Mouse (Mus musculus): ENCODE data around the gene 2410002F23Rik. TPM values are rescaled to one million over a fixed set of nuclear protein-coding genes. Genes with fewer than 3 reads are reported as not detected.
"Not testable (repeated sequence)": the region's sequence is repeated elsewhere in the genome, so short reads cannot be mapped to it uniquely, and the experiment has no call there.

The 2410002F23Rik gene
- 10 to 100 TPM; 82.0 to 92.1 TPM for total RNA-seq (2021)

- DNase-seq: peak; percentile 90 to 92
Measured at GRCm38 (mm10) chr7:44246055-44246983, at the start of gene 2410002F23Rik, which contains the start of gene 1700028J19Rik. Gene 2410002F23Rik (plus strand): TSS chr7:44246722. Gene 1700028J19Rik (minus strand): TSS chr7:44246695.

GRCm38 (mm10) chr7:44197891-44198290 lies 48.6 kb upstream of the 2410002F23Rik start, which contains the start of gene Klk1b3:
Gene Klk1b3 (plus strand): TSS chr7:44198191.
- DNase-seq: no peak

- not testable (repeated sequence) for DNase-seq
Measured at GRCm38 (mm10) chr7:44207135-44207534, 39.4 kb upstream of the 2410002F23Rik start, which contains the start of gene Klk1b4. Gene Klk1b4 (plus strand): TSS chr7:44207435.

- no peak for DNase-seq
Measured at GRCm38 (mm10) chr7:44208307-44208706, 38.2 kb upstream of the 2410002F23Rik start.

- no peak for DNase-seq
Measured at GRCm38 (mm10) chr7:44215645-44216044, 30.9 kb upstream of the 2410002F23Rik start, which contains the start of gene Klk1b5. Gene Klk1b5 (plus strand): TSS chr7:44215945.

- not testable (repeated sequence) for DNase-seq
Measured at GRCm38 (mm10) chr7:44221601-44222000, 24.9 kb upstream of the 2410002F23Rik start.

GRCm38 (mm10) chr7:44222335-44222734 lies 24.2 kb upstream of the 2410002F23Rik start:
- DNase-seq: not testable (repeated sequence)

GRCm38 (mm10) chr7:44225076-44225475 lies 21.4 kb upstream of the 2410002F23Rik start, which contains the start of gene Klk1:
Gene Klk1 (plus strand): TSS chr7:44225360.
- no peak for DNase-seq

GRCm38 (mm10) chr7:44235909-44236308 lies 10.6 kb upstream of the 2410002F23Rik start, which contains the start of gene Gm36864:
Gene Gm36864 (plus strand): TSS chr7:44236177.
- DNase-seq: no peak

GRCm38 (mm10) chr7:44239913-44240312 lies 6.6 kb upstream of the 2410002F23Rik start:
- no peak for DNase-seq

GRCm38 (mm10) chr7:44240712-44241111 lies 5.8 kb upstream of the 2410002F23Rik start:
- no peak for DNase-seq

GRCm38 (mm10) chr7:44241163-44241562 lies 5.4 kb upstream of the 2410002F23Rik start:
- no peak for DNase-seq

- DNase-seq: no peak
Measured at GRCm38 (mm10) chr7:44244080-44244479, 2.4 kb upstream of the 2410002F23Rik start.

- peak in 1 of 2 experiments; percentile 26 for DNase-seq
Measured at GRCm38 (mm10) chr7:44246984-44247470, 505 bp downstream of the 2410002F23Rik start.

- no peak for DNase-seq
Measured at GRCm38 (mm10) chr7:44247971-44248370, 1.4 kb downstream of the 2410002F23Rik start.

- no peak for DNase-seq
Measured at GRCm38 (mm10) chr7:44249248-44249647, 2.7 kb downstream of the 2410002F23Rik start.

- DNase-seq: not testable (repeated sequence)
Measured at GRCm38 (mm10) chr7:44250732-44251275, 4.3 kb downstream of the 2410002F23Rik start.

GRCm38 (mm10) chr7:44253023-44253616 lies 6.6 kb downstream of the 2410002F23Rik start:
- DNase-seq: no peak

- no peak for DNase-seq
Measured at GRCm38 (mm10) chr7:44254930-44255329, 8.4 kb downstream of the 2410002F23Rik start.

GRCm38 (mm10) chr7:44257278-44257677 lies 10.8 kb downstream of the 2410002F23Rik start, which contains the start of gene Acp4:
Gene Acp4 (minus strand): TSS chr7:44257378.
- no peak for DNase-seq

- DNase-seq: no peak
Measured at GRCm38 (mm10) chr7:44260410-44260809, 13.9 kb downstream of the 2410002F23Rik start.

- no peak for DNase-seq
Measured at GRCm38 (mm10) chr7:44261147-44261546, 14.6 kb downstream of the 2410002F23Rik start, which contains the start of gene Gm15517. Gene Gm15517 (plus strand): TSS chr7:44261447.

Data from layer of hippocampus, postnatal 36 days (tissue).